Mouse (Mus musculus) midbrain, embryonic 13.5 days (tissue): ENCODE results near the gene Fbln2. TPM values are rescaled to one million over a fixed set of nuclear protein-coding genes. Genes with fewer than 3 reads are reported as not detected.

Experiments used
- ATAC-seq: fragments of 200-750 bp; cut with Nextera tagmentation; 2 replicates; pipeline ENCODE4 v1.8.0; 2017; ENCODE audit warnings: mild to moderate bottlenecking, moderate TSS enrichment, moderate library complexity
- H3K27ac ChIP-seq: fragments of 300-500 bp; sonication (generic); 2 replicates; pipeline ENCODE4 v1.5.1; 2015; ENCODE audit warnings: inconsistent platforms, mild to moderate bottlenecking, moderate library complexity
- H3K27me3 ChIP-seq: fragments of 300-500 bp; sonication (generic); 2 replicates; pipeline ENCODE4 v1.6.1; 2015; ENCODE audit warnings: mild to moderate bottlenecking, inconsistent platforms
- H3K36me3 ChIP-seq: fragments of 300-500 bp; sonication (generic); 2 replicates; pipeline ENCODE4 v1.6.1; 2015; ENCODE audit warnings: mild to moderate bottlenecking, inconsistent platforms
- H3K4me1 ChIP-seq: fragments of 300-500 bp; sonication (generic); replicated peaks from 2 replicates; pipeline ENCODE4 v1.6.1; 2015; ENCODE audit warnings: inconsistent platforms
- H3K4me2 ChIP-seq: fragments of 300-500 bp; sonication (generic); replicated peaks from 2 replicates; pipeline ENCODE4 v1.6.1; 2015; ENCODE audit warnings: moderate library complexity, mild to moderate bottlenecking, inconsistent platforms
- H3K4me3 ChIP-seq: fragments of 300-500 bp; sonication (generic); replicated peaks from 2 replicates; pipeline ENCODE4 v1.5.1; 2015; ENCODE audit warnings: mild to moderate bottlenecking, inconsistent platforms
- H3K9ac ChIP-seq: fragments of 300-500 bp; sonication (generic); replicated peaks from 2 replicates; pipeline ENCODE4 v1.6.1; 2015; ENCODE audit warnings: mild to moderate bottlenecking, inconsistent platforms
- H3K9me3 ChIP-seq: fragments of 300-500 bp; sonication (generic); 2 replicates; pipeline ENCODE4 v1.6.1; 2016; ENCODE audit warnings: mild to moderate bottlenecking, inconsistent platforms
- WGBS: fragments of 180-500 bp; shearing (Covaris S2); methylation state at CpG from one replicate; pipeline ENCODE4 v1.1.7; 2015; 5-methylcytosine and 5-hydroxymethylcytosine counted together
- polyA plus RNA-seq: library from polyadenylated mRNA; unstranded; fragments of >200 nt; fragmentation: Nextera tagmentation; extraction: Ambion mirVana; gene quantifications from 2 replicates; pipeline ENCODE4 v1.2.1, GENCODE M21; 2015

Gene Fbln2
- polyA plus RNA-seq, 1 experiment from 2014 or later, result 11.1 TPM

GRCm38 (mm10) chr6:91301839-91302238 is 89.6 kb downstream of the Fbln2 start:
- Histone ChIP-seq H3K27ac (peak overlapping the region; percentile 92), H3K4me2 (no peak overlapping the region), H3K27me3 (no peaks in the 10 kb centered on the region), H3K4me1 (peaks cover 43% of the 10 kb centered on the region), H3K4me3 (no peak overlapping the region), H3K36me3 (no peaks in the 10 kb centered on the region), H3K9me3 (no peaks in the 10 kb centered on the region), H3K9ac (no peak overlapping the region)
- ATAC-seq, result peak; percentile 95
- WGBS, result 10% methylated on average over 1 of the region's 1 CpGs

- no peaks in the 10 kb centered on the region for H3K36me3 ChIP-seq
- peak overlapping the region; percentile 92 for H3K27ac ChIP-seq
- no peaks in the 10 kb centered on the region for H3K27me3 ChIP-seq
- ATAC-seq, result no peak; the same call in none of the 2 replicates
- H3K4me2 ChIP-seq, result no peak overlapping the region
- WGBS, result 70% methylated on average over 3 of the region's 3 CpGs
- H3K9me3 ChIP-seq, result no peaks in the 10 kb centered on the region
- no peak overlapping the region for H3K4me3 ChIP-seq
- H3K4me1 ChIP-seq, result peaks cover 43% of the 10 kb centered on the region
- no peak overlapping the region for H3K9ac ChIP-seq
Observed at GRCm38 (mm10) chr6:91302337-91302736, 90.1 kb downstream of the Fbln2 start.

GRCm38 (mm10) chr6:91304172-91304571 is 91.9 kb downstream of the Fbln2 start:
- no peak for ATAC-seq
- no peak overlapping the region for H3K27ac ChIP-seq
- H3K27me3 ChIP-seq, result no peaks in the 10 kb centered on the region
- H3K4me3 ChIP-seq, result no peak overlapping the region
- peaks cover 36% of the 10 kb centered on the region for H3K4me1 ChIP-seq
- no peaks in the 10 kb centered on the region for H3K9me3 ChIP-seq
- H3K4me2 ChIP-seq, result no peak overlapping the region
- H3K9ac ChIP-seq, result no peak overlapping the region
- no peaks in the 10 kb centered on the region for H3K36me3 ChIP-seq
- WGBS, result 87% methylated on average over 4 of the region's 4 CpGs

- no peaks in the 10 kb centered on the region for H3K36me3 ChIP-seq
- ATAC-seq, result peak; percentile 49; the same call in 1 of the 2 replicates
- no peaks in the 10 kb centered on the region for H3K27me3 ChIP-seq
- no peaks in the 10 kb centered on the region for H3K9me3 ChIP-seq
- H3K4me1 ChIP-seq, result no peaks in the 10 kb centered on the region
- no peak overlapping the region for H3K4me2 ChIP-seq
- no peak overlapping the region for H3K27ac ChIP-seq
- no peak overlapping the region for H3K4me3 ChIP-seq
- H3K9ac ChIP-seq, result no peak overlapping the region
- 56% methylated on average over 1 of the region's 1 CpGs for WGBS
Observed at GRCm38 (mm10) chr6:91307972-91308371, 95.7 kb downstream of the Fbln2 start.

- H3K9me3 ChIP-seq, result peaks cover 8% of the 10 kb centered on the region
- no peak overlapping the region for H3K4me3 ChIP-seq
- H3K27ac ChIP-seq, result no peak overlapping the region
- 93% methylated on average over 5 of the region's 5 CpGs for WGBS
- no peaks in the 10 kb centered on the region for H3K36me3 ChIP-seq
- no peaks in the 10 kb centered on the region for H3K27me3 ChIP-seq
- H3K9ac ChIP-seq, result no peak overlapping the region
- H3K4me1 ChIP-seq, result no peaks in the 10 kb centered on the region
- ATAC-seq, result no peak
- no peak overlapping the region for H3K4me2 ChIP-seq
Observed at GRCm38 (mm10) chr6:91311204-91311603, 98.9 kb downstream of the Fbln2 start.

GRCm38 (mm10) chr6:91312491-91312890 is 100.2 kb downstream of the Fbln2 start:
- ATAC-seq, result no peak
- peaks cover 9% of the 10 kb centered on the region for H3K9me3 ChIP-seq
- H3K4me3 ChIP-seq, result no peak overlapping the region
- no peak overlapping the region for H3K9ac ChIP-seq
- H3K4me2 ChIP-seq, result no peak overlapping the region
- no peaks in the 10 kb centered on the region for H3K36me3 ChIP-seq
- H3K27ac ChIP-seq, result no peak overlapping the region
- 76% methylated on average over 9 of the region's 9 CpGs for WGBS
- H3K27me3 ChIP-seq, result no peaks in the 10 kb centered on the region
- H3K4me1 ChIP-seq, result no peaks in the 10 kb centered on the region

Other genes starting within 250 kb of the Fbln2 start
- gene Iqsec1, start 223.8 kb upstream of the Fbln2 start, polyA plus RNA-seq, result 16.0 and 16.9 TPM in 2 replicates
- 17.3 and 18.8 TPM in 2 replicates for gene Nup210, start 95.6 kb upstream of the Fbln2 start, polyA plus RNA-seq
- gene Hdac11, start 55.8 kb upstream of the Fbln2 start, polyA plus RNA-seq, result 28.8 and 32.1 TPM in 2 replicates
- 9.4 and 9.9 TPM in 2 replicates for gene Wnt7a, start 198.9 kb downstream of the Fbln2 start, polyA plus RNA-seq